Mouse (Mus musculus) layer of hippocampus, adult 9-11 months (tissue): Measurements from ENCODE around the gene St6galnac3.

Source experiments
- DNase-seq: peaks from one replicate; pipeline ENCODE4 v3.0.0; 2022

Gene St6galnac3

GRCm38 (mm10) chr3:153190742-153191141, 534.2 kb downstream of the St6galnac3 start:
- DNase-seq = no peak

DNA sequence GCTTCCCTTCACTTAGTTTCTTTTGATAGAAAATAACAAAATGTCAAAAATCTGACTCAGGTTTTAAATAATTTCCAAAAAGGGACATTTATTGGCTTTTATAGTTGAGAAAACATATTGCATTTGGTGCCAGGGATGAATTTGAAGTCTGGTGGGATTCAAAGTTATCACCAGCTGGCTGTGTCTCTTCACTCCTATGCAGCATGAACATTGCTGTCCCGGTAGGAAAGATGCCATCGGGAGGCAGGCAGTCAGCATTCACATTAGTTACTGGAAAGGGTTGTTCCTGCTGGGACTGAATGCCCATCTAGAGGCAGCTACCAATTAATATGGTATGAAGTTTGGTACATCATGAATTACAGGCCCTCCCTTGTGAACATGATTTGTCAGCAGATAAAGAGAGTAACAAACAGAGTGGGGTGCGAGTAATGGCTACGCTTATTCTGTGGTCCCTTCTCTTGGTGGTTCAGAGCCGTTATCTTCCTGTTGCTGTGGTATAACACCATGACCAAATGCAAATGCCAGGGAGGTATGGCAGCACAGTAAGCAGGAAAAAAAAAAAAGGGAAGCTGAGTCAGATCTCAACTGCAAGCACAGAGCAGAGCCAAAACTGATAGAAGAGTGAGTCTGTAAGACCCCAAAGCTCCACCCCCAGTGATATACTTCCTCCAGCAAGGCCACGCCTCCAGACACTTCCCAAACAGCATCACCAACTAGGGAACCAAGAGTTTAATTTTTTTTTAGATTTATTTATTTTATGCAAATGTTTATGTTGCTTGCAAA, 535.1 kb downstream of the St6galnac3 start:
- peak; percentile 62 for DNase-seq

- DNase-seq = no peak
Measured at GRCm38 (mm10) chr3:153188224-153188623, 536.8 kb downstream of the St6galnac3 start.

DNA sequence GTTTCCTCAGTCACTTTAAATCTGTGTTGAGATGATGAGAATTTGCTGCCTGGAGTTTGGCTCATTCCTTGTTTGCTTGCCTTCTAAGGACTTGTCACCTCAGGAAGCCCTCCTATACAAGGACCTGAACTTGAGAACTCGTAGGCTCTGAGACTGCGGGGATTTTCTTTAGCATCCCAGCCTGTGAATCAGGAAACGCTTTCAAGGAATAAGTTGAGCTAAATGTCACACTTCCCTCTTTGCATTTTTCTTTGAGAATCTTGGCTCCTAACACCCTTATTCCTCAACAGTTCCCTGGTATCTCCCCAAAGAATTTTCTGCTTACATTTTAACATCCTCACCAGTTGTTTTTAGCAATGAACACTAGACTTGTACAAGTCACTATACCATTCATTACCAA, 539.9 kb downstream of the St6galnac3 start:
- no peak for DNase-seq

DNA sequence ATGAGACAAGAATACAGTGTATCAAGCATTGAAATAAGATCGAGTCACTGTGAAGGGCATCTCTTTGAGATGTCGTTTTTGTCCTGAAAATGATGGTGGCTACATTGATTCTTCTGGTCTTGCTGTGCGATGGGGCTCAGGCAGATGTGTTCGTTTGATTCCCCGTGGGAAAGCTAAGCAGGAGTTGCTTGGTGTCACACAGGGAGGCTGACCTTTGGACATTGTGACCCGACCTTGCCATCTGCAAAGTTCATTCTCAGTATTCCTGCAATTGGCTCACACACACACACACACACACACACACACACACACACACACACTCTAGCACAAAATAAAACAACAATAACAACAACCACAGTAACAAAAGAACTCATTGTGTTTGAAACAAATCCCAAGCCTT, 543.7 kb downstream of the St6galnac3 start:
- DNase-seq = no peak

DNA sequence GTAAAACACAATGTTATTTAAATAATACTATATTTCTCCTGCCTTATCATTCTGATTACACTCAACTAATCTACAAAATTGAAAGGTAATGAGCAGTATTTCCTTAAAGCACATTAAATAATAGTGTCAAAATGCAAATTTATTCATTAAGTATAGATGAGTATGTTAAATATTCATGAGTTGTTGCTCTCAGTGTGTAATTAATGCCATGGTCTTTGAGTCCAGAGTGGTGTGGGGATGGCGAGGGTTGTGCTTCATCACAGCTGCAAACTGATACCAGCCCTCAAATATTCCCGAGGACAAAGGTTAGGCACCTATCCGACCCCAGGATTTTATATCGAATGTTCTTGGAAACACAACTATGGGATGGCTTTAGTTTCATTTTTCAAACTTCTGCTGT, 548.2 kb downstream of the St6galnac3 start:
- no peak for DNase-seq

DNA sequence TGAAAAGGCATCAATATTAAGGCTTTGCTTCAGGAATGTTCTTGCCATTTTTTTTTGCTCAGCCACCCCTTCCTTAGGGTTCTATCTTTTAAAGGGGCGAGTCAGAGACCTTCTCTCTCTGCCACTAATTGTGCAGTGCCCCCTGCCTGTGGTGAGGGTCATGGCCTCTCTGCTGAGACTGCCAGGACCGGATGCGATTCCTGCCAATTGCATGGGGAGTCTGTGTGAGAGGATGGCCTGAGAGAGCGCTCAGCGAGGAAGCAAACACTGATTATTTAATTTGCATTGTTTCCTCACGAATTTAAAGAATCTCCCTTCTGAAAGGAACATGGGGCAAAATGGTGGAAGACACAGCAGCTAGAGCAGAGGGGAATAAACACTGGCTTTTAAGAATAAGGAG, 548.6 kb downstream of the St6galnac3 start:
- no peak for DNase-seq

DNA sequence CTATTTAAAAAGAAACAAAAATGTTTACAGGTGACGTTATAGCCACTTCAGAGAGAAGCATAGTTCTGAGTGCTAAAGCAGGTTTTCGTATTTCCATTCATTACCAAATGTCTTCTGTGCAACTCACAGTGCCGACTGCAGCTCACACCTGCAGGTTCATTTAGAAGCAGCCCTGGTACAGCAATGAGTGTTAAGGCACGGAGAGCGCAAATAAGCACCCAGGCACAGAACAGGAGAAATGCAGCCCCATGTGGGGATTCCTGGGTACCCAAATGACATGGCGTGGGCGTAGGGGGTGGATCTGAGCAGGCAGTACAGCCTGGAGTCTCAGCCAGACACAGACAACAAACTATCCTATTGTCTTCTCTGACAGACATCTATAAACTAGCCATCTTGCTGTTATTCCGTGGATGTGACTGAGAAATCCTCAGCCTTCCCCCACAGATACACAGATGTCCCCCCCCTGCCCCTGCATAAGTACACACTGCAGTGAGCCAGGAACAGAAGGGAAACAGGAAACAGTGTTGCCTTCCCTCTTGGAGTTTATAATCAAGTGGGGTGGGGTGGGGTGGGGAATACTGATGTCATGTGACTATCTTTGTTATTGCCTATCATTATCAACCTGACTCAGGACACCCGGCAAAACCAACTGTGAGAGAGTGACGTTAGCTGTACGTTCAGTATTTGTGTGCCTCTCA, 550.5 kb downstream of the St6galnac3 start:
- DNase-seq = no peak

GRCm38 (mm10) chr3:153173567-153173966, 551.4 kb downstream of the St6galnac3 start:
- no peak for DNase-seq

GRCm38 (mm10) chr3:153170146-153170545, 554.8 kb downstream of the St6galnac3 start:
- no peak for DNase-seq

DNA sequence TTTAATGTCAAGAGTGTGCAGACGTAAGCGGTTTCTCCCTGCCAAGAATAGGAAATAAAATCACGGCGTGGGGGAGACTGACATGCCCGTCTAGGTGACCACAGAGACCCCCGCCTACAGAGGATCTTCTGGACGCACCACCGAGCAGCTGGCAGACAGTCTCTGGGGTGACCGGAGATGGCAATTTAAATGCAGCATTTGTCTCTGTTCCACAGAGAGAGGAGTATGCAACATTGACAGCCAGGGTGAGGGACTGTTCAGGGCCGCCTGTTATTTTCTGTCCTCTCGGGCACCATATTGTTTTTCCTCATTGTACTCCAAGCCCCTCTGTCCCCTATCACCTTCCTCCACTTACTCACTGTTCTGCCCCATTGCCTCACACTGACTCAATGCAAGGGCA, 555.2 kb downstream of the St6galnac3 start:
- no peak for DNase-seq

GRCm38 (mm10) chr3:153161676-153162075, 563.3 kb downstream of the St6galnac3 start:
- no peak for DNase-seq

- no peak for DNase-seq
Measured at GRCm38 (mm10) chr3:153160683-153161082, 564.3 kb downstream of the St6galnac3 start.

GRCm38 (mm10) chr3:153148887-153149286, 576.1 kb downstream of the St6galnac3 start:
- DNase-seq = no peak
